Mouse (Mus musculus): Measurements from ENCODE around the gene Golga2.

DNA sequence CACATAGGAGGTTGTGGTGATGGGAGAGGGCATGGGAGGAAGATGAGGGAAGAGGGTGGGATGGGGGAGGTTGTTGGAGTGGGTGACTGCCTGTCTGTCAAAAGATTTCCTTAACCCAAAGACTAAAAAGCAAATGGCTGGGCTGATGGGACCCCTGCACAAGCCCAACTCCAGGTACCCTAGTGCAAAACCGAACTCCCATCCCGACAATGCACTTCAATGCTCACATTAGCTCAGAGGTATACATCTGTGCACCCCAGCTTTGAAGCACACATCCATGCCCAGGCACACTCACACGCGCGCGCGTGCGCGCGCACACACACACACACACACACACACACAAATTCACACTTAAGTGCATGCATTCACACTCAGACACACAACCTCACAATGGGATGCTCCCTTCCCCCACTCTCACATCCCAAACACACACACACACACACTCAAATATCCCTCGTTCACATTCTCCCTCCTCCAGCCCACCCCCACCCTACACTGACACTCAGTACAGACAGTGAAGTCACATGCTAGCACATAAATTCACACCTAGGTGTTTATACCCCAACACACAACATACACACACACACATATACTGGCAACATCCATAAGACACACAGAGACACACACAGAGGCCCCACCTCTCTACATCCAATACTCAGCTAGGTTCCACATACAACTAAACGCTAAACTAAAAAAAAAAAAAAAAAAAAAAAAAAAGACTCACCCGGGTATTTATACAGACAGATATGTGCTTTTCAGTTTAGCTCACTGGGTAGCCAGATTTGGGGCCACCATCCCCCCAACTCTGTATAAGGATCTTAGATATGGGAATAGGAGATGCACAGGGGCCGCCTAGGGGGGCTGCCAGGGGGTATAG is 31.8 kb downstream of the Golga2 start:
- TF ChIP-seq CTCF (IDR thresholded peaks at IDR 0.05; ENCODE audit: low read depth) (no peak), EP300 (IDR thresholded peaks at IDR 0.05; ENCODE audit: low read depth) (no peak)

Measured in liver, postnatal 0 days (tissue).